Mouse (Mus musculus) R1 (cell line): ENCODE results near the gene Nfkb2.

ENCODE experiments used
- DNase-seq: peaks from one replicate; pipeline ENCODE4 v3.0.0-alpha.2; 2018; ENCODE audit warnings: low read depth, low spot score

The Nfkb2 gene

DNA sequence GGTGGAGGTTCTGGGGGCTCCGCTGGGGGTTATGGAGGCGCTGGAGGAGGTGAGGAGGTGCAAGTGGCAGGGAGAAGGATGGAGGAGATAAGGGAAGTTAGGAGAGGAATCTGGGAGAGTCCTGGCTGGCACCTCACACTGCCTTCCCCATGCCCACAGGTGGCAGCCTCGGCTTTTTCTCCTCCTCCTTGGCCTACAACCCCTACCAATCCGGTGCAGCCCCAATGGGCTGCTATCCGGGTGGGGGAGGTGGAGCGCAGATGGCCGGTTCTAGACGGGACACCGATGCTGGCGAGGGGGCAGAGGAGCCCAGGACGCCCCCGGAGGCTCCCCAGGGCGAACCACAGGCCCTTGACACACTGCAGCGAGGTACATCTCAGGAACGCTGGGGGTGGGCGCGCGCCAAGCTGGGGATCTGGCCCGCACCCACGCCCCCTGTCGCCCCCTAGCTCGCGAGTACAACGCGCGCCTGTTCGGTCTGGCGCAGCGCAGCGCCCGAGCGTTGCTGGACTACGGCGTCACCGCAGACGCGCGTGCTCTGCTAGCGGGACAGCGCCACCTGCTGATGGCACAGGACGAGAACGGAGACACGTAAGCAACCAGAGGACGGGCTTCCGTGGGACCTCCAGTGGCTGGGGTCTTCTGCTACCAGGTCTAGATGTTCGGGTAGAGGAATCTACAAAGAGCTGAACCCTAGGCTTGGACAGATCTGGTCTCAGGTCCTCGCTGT is 4.8 kb downstream of the Nfkb2 start:
- peak; percentile 84 for DNase-seq

DNA sequence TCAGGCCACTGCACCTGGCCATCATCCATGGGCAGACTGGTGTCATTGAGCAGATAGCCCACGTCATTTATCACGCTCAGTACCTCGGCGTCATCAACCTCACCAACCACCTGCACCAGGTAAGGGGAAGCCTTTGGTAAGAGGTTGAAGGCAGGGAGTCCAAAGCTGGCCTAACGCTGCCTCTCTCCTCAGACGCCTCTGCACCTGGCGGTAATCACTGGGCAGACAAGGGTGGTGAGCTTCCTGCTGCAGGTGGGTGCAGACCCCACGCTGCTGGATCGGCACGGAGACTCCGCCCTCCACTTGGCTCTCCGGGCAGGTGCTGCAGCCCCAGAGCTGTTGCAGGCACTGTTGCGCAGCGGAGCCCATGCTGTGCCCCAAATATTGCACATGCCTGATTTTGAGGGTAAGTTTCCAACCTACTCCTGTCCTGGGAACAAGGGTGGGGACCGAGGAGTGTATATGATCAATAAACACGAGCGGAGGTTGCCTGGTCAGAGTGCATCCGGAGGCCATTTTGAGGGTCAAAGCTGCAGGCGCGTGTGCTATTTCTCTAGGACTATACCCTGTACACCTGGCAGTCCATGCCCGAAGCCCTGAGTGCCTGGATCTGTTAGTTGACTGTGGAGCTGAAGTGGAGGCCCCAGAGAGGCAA is 5.7 kb downstream of the Nfkb2 start:
- DNase-seq = no peak

DNA sequence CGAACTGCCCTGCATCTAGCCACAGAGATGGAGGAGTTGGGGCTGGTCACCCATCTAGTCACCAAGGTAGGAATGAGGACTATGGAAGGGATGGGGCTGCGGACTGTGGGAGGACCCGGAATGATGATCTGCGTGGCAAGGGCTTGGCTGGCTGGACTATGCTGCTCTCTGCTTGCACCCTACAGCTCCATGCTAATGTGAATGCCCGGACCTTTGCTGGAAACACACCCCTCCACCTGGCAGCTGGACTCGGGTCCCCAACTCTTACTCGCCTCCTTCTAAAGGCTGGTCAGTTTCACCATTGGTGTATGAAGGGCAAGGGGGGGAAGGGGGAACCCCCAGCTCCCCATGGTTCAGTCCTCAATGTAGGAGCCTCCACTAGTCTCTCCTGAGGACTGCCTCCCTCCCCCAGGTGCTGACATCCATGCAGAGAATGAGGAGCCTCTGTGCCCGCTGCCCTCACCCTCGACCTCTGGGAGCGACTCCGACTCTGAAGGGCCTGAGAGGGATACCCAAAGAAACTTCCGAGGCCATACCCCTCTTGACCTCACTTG is 6.3 kb downstream of the Nfkb2 start:
- no peak for DNase-seq

DNA sequence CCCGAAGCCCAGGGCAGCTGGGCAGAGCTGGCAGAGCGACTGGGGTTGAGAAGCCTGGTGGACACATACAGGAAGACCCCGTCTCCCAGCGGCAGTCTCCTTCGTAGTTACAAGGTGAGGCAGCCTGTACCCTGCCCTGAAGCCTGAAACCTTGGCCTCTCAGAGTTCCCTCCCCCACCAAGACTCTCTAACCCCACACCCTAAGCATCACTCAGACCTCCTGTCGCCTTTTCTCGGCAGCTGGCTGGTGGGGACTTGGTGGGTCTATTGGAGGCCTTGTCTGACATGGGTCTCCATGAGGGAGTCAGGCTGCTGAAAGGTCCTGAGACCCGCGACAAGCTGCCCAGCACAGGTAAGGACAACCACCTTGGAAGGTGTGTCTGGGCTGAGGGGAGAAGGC is 7.2 kb downstream of the Nfkb2 start:
- DNase-seq = no peak

DNA sequence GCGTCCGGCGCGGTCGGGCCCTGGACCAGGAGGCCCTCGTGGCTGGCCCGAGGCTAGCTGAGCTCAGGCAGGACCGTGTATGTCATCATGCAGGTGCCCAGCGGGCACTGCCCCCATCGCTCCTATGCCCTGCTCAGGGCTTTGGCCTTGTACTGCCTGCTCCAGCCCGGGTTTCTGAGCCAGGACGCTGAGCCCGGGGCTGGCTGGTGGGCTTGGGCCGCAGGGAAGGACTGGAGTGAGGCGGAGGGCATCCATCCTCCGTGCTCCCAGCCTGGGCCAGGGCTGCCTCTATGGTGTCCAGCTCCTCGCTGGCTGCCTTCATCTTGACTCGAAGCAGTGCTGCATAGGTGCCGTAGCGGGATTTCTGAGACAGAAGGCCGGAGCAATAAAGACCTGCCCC is 8.4 kb downstream of the Nfkb2 start:
- DNase-seq = no peak

DNA sequence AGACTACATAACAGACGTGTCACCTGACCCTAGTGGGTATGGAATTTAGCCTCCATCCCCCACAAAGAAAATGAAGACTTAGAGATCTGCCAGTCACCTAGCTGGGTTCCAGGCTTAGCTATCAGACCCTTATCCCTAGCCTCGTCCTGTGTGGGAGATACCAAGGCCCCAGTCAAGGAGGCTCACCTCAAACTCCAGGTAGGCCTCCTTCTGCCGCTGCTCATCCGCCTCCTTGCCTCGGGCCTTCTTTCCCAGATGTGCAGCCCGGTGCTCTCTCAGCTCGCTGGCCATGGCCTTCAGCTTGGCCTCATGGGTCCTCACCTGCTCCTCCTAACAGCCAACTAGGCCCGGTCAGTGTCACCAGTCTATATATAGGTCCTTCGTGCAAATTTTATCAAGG is 9.0 kb downstream of the Nfkb2 start:
- no peak for DNase-seq

DNA sequence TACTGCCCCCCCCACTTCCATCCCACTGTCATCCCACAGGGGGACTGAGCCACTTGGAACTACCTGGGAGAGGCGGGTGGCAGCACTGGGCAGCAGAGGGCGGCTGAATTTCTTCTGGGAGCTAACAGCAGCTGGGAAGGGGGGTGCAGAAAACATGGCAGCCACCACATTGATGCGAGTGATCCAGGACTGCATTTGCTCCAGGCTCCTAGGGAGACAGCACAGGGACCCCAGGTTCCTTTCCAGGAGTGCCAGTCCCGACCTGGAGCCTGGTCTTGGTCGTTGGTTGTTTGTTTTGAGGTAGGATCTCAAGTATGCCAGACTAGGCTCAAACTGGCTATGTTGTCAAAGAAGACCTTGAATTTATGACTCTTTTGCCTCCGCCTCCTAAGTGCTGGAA is 9.5 kb downstream of the Nfkb2 start:
- no peak for DNase-seq

DNA sequence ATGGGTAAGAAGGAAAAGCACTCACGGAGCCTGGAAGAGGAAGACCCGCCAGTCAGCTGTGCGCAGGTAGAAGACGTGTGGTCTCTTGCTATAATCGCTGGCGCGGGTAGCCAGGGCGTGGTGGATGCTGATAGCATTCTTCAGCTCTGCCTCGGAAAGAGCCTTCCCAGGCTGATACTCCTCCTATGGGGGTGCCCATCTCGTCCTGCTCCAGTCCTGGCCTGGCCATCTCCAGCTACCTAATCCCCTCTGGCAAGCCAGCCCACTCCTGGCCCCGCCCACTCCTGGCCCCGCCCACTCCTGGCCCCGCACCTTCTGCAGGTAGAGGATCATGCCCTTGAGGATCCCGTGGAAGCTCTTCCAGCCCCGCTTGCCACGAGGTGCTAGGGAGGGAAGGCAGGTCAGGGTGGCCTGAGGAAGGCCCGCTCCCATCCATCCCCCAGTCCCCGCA is 10.1 kb downstream of the Nfkb2 start:
- DNase-seq = peak; percentile 47

DNA sequence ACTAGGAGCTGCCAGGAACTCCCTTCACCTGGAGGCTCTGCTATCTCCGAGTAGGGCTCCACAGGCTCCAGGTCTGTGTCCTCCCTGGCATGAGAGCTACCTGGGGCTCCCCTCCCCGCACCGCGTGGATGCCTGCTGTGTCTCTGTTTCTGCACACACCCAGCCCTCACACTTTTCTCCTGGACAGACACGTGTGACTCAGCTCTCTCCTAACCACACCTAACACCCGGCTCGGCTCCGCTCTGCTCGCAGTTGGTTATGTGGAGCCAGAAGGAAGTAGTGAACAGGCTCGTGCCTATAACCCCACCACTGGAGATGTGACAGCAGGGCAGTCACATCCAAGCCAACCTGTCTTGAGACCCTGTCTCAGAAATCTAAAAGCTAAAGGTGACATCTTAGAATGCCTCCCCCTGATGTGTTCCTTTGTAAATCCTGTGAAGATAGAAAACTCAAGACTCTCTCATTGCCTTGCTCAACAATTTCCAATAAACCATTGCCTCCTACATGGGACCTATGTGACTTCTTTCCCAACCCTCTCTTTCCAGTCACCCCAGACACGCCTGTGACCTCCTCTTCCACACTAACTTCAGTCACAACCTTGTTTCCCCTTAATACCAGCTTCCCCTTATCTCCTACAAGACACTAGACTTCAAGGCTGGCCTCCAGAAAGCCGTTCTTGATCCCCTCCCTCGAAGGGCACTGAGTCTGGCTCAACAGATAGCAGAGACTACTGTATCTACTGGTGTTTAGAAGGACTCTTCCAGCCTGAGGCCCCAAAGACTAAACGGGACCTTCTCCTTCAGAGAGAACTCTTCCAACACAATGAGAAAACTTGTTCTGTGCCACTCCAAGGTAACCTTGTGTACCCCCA is 11.0 kb downstream of the Nfkb2 start:
- DNase-seq = no peak

DNA sequence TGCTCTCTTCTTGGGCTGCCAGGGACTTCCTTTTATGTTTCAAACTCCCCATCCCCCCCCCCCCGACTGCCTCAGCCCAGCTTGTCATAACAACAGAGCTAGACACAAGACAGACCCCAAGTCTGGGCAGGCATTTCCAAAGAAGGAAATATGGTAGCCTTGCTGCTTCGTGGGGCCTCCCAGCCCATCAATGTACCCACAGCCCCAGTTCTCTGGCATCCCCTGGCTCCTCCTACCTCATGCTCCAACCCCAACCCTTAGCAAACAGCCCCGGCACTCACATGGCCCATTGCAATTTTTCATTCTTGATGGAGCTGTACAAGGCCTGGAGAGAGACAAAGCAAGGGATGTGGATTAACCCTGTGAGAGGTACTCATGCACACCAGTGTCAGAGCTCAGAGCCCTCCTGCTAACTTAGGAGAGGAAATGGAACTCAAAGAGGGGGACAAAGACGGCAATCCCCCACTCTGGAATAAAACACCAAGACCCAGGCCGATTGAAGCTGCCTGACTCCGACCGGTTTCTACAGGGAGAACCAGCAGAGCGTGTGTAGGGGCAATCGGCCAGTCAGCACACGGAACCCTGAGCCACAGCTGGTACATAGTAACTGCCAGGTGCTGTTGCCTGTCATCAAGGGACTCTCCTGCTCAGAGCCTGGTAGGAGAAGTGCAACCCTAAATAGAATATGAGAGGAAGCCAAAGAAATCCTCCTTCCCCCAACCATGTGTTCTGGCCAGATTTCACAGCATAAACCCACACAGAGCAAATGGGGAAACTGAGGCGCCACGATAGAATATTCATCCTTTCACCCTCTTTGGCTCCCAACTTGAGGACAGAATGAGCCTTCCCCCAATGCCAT is 11.9 kb downstream of the Nfkb2 start:
- no peak for DNase-seq

DNA sequence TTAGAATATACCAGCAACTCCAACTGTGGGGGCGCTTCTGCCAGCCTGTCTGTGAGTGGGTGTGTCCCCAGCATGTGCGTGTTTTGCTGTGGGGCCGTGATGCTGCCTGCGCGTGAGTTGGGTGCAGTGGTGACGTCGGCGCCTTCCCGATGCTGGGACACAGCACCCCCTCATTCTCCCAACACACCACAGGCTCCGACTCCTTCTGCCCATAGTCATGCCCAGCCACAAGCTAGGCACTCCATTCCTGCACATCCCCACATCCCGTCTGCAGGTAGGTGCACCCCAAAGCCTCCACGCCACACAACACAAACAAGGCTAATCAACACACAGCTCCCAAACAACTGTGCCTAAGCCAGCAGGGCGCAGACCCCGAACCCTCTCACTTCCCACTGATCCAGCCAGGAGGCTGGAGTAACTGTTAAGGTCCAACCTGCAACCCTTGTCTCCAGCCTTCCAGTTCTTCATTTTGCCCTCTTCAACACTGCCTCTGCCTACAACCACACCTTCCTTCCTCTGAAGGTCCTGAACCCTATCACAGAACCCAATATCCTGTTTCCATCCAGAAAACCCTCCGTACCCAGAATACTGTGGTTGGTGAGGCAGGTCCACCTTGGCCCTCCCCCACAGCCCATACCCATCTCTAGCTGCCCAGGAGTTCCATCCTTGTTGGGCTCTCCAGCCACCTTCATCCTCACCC is 12.9 kb downstream of the Nfkb2 start:
- DNase-seq = no peak

DNA sequence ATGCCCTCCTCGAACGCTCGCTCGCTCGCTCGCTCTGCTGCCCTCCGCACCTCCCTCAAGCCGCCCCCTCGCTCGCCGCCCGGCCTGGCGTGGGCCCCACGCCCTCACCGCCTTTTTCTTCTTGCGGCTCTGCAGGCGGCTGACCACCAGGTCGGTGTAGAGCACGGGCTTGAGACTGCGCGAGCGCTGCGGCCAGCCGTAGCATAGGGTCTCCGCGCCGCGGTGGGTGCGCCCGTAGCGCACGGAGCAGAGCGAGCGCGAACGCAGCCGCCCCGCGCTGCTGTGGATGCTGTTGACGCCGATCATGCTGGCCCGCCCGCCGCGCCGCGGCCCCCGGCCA is 13.4 kb downstream of the Nfkb2 start:
- DNase-seq = no peak

DNA sequence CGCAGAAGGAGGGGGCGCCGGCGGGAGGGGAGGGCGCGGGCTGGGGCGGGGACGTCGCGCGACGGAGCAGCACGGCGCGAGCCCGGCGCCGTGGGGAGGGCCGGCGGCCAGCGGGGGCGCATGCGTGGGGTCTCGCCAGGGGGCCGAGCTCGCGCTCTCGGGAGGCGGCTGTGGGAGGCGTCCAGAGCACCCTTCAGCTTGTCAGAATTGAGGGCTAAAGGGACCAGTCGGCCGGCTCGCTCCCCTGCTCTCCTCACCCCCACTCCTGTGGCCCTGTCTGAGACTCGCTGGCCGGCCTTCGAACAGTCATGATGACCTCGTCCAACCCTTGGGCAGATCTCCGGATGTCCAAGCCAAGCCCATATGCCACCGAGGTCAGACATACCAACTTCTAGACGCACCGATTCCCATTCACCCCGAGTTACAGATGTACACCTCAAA is 13.9 kb downstream of the Nfkb2 start:
- no peak for DNase-seq

DNA sequence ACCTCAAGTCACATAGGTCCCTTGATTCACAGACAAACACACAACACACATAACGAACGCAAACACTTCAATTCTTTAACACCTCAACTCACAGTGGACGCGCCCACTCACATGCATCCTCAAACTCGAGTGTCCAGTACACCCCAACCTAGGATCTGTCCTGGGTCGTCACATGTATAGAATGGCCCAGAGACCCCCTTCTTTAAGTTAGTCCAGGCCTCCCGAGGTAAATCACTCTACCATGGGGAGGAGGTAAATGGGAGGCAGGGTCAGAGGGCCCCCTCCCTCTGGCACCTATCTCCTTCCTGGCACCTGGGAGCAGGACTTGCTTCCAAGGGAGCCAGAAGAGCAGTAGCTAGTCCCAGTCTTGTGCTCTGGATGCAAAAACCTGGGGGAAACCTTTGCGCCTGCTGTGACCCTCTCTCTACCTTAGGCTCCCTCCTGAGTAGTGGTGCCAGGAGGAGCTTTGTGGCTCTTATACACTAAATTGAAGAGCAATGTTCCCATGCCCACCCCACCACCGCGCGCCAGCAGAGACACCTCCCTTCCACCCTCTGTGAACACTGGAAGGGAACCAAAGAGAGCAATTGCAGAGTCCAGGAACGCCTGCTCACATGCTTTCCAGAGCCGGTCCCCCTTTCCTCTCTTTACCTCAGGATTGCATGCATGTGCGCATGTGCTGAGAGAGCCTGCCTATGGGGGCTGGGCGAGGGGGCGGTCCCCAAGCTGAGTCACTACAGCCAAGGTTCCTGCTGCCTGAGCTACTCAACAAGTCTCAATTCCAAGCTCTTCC is 14.7 kb downstream of the Nfkb2 start:
- DNase-seq = peak; percentile 88

DNA sequence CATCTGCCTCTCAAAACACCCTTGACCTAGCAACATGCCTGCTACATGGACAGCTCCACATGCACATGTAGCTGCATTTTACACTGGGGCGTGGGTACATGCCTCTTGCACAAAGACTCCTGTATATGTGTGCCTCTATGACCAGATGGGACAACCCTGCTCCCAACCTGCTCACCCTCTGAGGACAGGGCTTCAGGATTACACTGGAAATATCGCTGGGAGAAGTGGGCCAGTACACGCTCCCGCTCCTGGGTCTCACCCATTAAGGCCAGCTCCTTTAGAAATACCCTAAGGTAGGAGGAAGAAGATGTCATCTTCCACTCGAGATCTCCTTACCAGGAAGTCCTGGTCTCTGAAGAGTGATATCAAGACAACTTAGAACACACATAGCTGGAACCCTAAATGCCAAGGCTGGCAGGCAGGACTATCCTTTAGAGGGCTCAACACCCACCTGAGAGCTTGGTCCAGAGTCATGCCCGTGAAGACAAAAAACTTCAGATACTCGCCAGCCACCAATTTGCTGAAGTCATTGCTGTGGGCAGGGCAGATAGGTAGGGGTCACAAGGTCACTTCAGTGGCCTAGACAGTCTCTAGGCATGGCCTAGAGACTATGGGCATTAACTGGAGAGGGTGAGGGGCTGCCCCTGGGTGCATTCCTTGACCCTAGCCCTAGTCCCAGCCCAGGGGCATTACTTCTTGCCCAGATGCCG is 16.1 kb downstream of the Nfkb2 start:
- DNase-seq = no peak

DNA sequence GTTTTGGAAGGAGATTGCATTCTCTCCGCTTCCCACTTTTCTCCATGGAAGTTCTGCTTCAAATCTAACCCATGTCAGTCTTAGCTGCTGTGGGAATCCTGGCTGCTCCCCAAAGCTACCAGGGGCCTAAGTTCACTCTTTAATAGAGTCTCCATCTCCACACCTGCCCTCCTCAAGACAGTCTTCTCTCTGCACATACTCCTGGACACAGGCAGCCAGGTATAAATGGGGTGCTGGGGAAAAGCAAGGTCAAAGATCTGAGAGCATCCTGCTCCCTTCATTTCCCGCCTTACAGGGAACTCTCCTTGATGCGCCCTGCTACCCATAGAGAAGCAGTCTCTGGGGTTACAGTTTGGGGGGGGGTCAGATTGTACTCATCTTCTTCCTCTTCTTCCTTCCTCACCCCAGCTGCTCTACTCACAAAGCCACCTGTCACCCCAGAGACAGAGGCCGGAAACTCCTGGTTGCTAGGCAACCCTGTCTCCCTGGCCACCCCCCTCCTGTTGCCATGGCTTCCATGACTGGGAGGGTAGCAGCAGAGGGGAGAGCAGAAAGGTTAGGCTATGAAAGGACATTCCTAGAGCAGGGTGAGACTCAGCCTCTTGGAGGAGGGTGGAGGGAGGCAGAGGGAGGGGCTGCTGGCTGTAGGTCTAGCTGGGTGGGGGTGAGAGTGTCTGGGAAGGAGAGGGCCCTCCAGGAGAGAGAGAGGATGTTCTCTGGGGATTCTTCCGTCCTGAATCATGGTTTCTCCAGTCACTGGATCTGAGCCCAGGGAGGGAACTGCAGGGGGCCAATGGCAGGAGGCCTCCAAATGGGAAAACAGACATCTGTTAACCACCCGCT is 17.2 kb downstream of the Nfkb2 start:
- peak; percentile 80 for DNase-seq

DNA sequence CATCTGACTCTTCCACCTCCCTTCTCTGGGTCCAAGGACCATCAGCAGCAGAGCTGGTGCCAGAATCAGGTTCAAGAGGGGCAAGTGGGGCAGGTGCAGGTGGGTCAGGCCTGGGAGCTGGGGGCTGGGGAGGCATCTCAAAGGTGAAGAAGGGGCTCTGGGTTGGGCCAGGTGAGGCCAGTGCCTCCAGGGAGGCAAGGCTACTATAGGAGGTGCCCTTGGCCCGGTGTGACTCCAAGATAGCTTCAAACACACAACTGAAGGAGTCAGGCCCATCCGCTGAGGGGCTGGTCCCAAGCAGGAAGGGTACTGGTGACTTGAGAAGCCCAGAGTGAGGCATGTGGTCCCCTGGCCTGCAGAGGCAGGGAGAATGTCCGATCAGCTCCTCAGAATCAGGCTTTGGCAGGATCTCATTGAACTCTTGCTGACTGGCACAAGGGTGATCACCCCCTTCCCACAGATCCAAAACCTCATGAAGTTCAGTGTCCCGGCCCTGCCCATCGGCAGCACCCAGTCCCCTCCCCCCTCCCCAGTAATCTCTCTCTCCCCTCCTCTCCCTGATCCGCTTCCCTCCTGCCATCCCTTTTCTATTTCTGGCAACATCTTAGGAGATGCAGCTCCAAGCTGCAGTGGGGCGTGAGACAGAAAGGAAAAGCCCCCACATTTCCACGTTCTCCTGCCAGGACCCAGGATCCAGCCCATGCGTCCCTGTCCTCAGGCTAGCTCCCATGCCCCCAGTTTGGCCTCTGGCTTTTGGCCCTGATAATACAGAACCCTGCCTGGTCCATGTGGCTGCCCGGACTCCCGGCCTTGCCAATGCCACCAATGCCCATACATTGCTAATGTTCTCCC is 18.2 kb downstream of the Nfkb2 start:
- DNase-seq = no peak
